Mouse (Mus musculus) liver, embryonic 13.5 days (tissue): Measurements from ENCODE around the gene Lrit3. TPM values are rescaled to one million over a fixed set of nuclear protein-coding genes. Genes with fewer than 3 reads are reported as not detected.

Source experiments
- ATAC-seq: fragments of 200-750 bp; cut with Nextera tagmentation; 2 replicates; pipeline ENCODE4 v1.8.0; 2017; ENCODE audit warnings: low read depth, mild to moderate bottlenecking, moderate number of reproducible peaks, moderate library complexity
- DNase-seq: peaks from one replicate; pipeline ENCODE4 v3.0.0; 2022
- H3K27ac ChIP-seq: fragments of 300-500 bp; sonication (generic); 2 replicates; pipeline ENCODE4 v1.5.1; 2015; ENCODE audit warnings: moderate library complexity, mild to moderate bottlenecking, inconsistent platforms
- H3K27me3 ChIP-seq: fragments of 300-500 bp; sonication (generic); 2 replicates; pipeline ENCODE4 v1.6.1; 2015; ENCODE audit warnings: mild to moderate bottlenecking, inconsistent platforms
- H3K36me3 ChIP-seq: fragments of 300-500 bp; sonication (generic); 2 replicates; pipeline ENCODE4 v1.6.1; 2015; ENCODE audit warnings: mild to moderate bottlenecking, inconsistent platforms
- H3K4me1 ChIP-seq: fragments of 300-500 bp; sonication (generic); replicated peaks from 2 replicates; pipeline ENCODE4 v1.6.1; 2015; ENCODE audit warnings: inconsistent platforms
- H3K4me2 ChIP-seq: fragments of 300-500 bp; sonication (generic); 2 replicates; pipeline ENCODE4 v1.6.1; 2015; ENCODE audit warnings: inconsistent platforms, mild to moderate bottlenecking, moderate library complexity
- H3K4me3 ChIP-seq: fragments of 300-500 bp; sonication (generic); replicated peaks from 2 replicates; pipeline ENCODE4 v1.5.1; 2015; ENCODE audit warnings: mild to moderate bottlenecking, inconsistent platforms
- H3K9ac ChIP-seq: fragments of 300-500 bp; sonication (generic); 2 replicates; pipeline ENCODE4 v1.6.1; 2015; ENCODE audit warnings: mild to moderate bottlenecking, inconsistent platforms
- H3K9me3 ChIP-seq: fragments of 300-500 bp; sonication (generic); replicated peaks from 2 replicates; pipeline ENCODE4 v1.6.1; 2016; ENCODE audit warnings: inconsistent platforms
- WGBS: fragments of 180-500 bp; shearing (Covaris S2); methylation state at CpG from one replicate; pipeline ENCODE4 v1.1.7; 2015; ENCODE audit not compliant: insufficient replicate concordance; 5-methylcytosine and 5-hydroxymethylcytosine counted together
- polyA plus RNA-seq: library from polyadenylated mRNA; unstranded; fragments of >200 nt; fragmentation: Nextera tagmentation; extraction: Ambion mirVana; gene quantifications from 2 replicates; pipeline ENCODE4 v1.2.1, GENCODE M21; 2015

Gene Lrit3
- not detected in 2 replicates for polyA plus RNA-seq

- ATAC-seq (no peak), DNase-seq (no peak)
- H3K9ac ChIP-seq, result no peak within 1 kb of the TSS
- 61% methylated on average over 10 of the region's 10 CpGs for WGBS
- H3K27ac ChIP-seq, result no peak within 1 kb of the TSS
- no peaks in the 10 kb centered on the region for H3K9me3 ChIP-seq
- H3K4me2 ChIP-seq, result no peak within 1 kb of the TSS
- no peaks in the 10 kb centered on the region for H3K36me3 ChIP-seq
- H3K27me3 ChIP-seq, result no peaks in the 10 kb centered on the region
- no peaks in the 10 kb centered on the region for H3K4me1 ChIP-seq
- H3K4me3 ChIP-seq, result no peak within 1 kb of the TSS
These were observed at the start of gene Lrit3 for GRCm38 (mm10) chr3:129803765-129804164. Gene Lrit3, minus strand, starts transcription at chr3:129804030.

- Histone ChIP-seq H3K4me2 (no peak overlapping the region), H3K27ac (no peak overlapping the region), H3K4me3 (no peak overlapping the region), H3K9me3 (no peaks in the 10 kb centered on the region), H3K36me3 (no peaks in the 10 kb centered on the region), H3K27me3 (no peaks in the 10 kb centered on the region), H3K4me1 (no peaks in the 10 kb centered on the region), H3K9ac (no peak overlapping the region)
- DNase-seq (no peak), ATAC-seq (no peak)
- 72% methylated on average over 7 of the region's 7 CpGs for WGBS
These were observed 43.0 kb upstream of the Lrit3 start for GRCm38 (mm10) chr3:129846846-129847245.

- no peak overlapping the region for H3K4me3 ChIP-seq
- no peak overlapping the region for H3K27ac ChIP-seq
- DNase-seq (no peak), ATAC-seq (no peak)
- WGBS, result 34% methylated on average over 2 of the region's 2 CpGs
- H3K4me2 ChIP-seq, result no peak overlapping the region
- no peaks in the 10 kb centered on the region for H3K36me3 ChIP-seq
- H3K4me1 ChIP-seq, result no peaks in the 10 kb centered on the region
- H3K27me3 ChIP-seq, result no peaks in the 10 kb centered on the region
- no peaks in the 10 kb centered on the region for H3K9me3 ChIP-seq
- H3K9ac ChIP-seq, result no peak overlapping the region
These were observed 42.0 kb upstream of the Lrit3 start for GRCm38 (mm10) chr3:129845868-129846267.

- Histone ChIP-seq H3K36me3 (no peaks in the 10 kb centered on the region), H3K4me1 (peaks cover 2% of the 10 kb centered on the region; the same call in 1 of the 2 replicates), H3K9ac (no peak overlapping the region), H3K4me2 (peak overlapping the region; percentile 43), H3K27me3 (no peaks in the 10 kb centered on the region), H3K27ac (no peak overlapping the region), H3K4me3 (peak overlapping the region; percentile 35), H3K9me3 (no peaks in the 10 kb centered on the region)
- ATAC-seq (peak; percentile 37; the same call in 1 of the 2 replicates), DNase-seq (no peak)
- WGBS, result 40% methylated on average over 7 of the region's 7 CpGs
These were observed 34.2 kb upstream of the Lrit3 start for GRCm38 (mm10) chr3:129838017-129838416.

GRCm38 (mm10) chr3:129836965-129837364 lies 33.1 kb upstream of the Lrit3 start:
- peak overlapping the region; percentile 43; the same call in 1 of the 2 replicates for H3K4me2 ChIP-seq
- peaks cover 2% of the 10 kb centered on the region; the same call in 1 of the 2 replicates for H3K4me1 ChIP-seq
- 56% methylated on average over 6 of the region's 6 CpGs for WGBS
- H3K27me3 ChIP-seq, result no peaks in the 10 kb centered on the region
- ATAC-seq (no peak), DNase-seq (no peak)
- H3K4me3 ChIP-seq, result peak overlapping the region; percentile 35
- no peaks in the 10 kb centered on the region for H3K36me3 ChIP-seq
- no peak overlapping the region for H3K9ac ChIP-seq
- H3K27ac ChIP-seq, result no peak overlapping the region
- H3K9me3 ChIP-seq, result no peaks in the 10 kb centered on the region

- WGBS, result 20% methylated on average over 11 of the region's 11 CpGs
- peak overlapping the region; percentile 41 for H3K4me2 ChIP-seq
These were observed 32.3 kb upstream of the Lrit3 start for GRCm38 (mm10) chr3:129836051-129836697.

GRCm38 (mm10) chr3:129835388-129835934 lies 31.6 kb upstream of the Lrit3 start, which contains the start of gene Cfi:
Gene Cfi, plus strand, starts transcription at chr3:129835884.
- DNase-seq, result no peak
- ATAC-seq, result no peak
- H3K4me3 ChIP-seq, result peak within 1 kb of the TSS; percentile 35; the same call in 1 of the 2 replicates
- peak within 1 kb of the TSS; percentile 41 for H3K4me2 ChIP-seq
- peak within 1 kb of the TSS; percentile 68 for H3K27ac ChIP-seq
- no peaks in the 10 kb centered on the region for H3K27me3 ChIP-seq
- peaks cover 2% of the 10 kb centered on the region for H3K4me1 ChIP-seq
- 48% methylated on average over 6 of the region's 6 CpGs for WGBS
- H3K9me3 ChIP-seq, result no peaks in the 10 kb centered on the region
- H3K36me3 ChIP-seq, result no peaks in the 10 kb centered on the region
- H3K9ac ChIP-seq, result peak within 1 kb of the TSS; percentile 1; the same call in 1 of the 2 replicates

More at GRCm38 (mm10) chr3:129836051-129836697, 32.3 kb upstream of the Lrit3 start:
- no peaks in the 10 kb centered on the region for H3K27me3 ChIP-seq
- no peak overlapping the region for H3K4me3 ChIP-seq
- DNase-seq (no peak), ATAC-seq (no peak)
- H3K4me1 ChIP-seq, result peaks cover 2% of the 10 kb centered on the region; the same call in 1 of the 2 replicates
- H3K9ac ChIP-seq, result peak overlapping the region; percentile 1; the same call in 1 of the 2 replicates
- H3K27ac ChIP-seq, result peak overlapping the region; percentile 68
- no peaks in the 10 kb centered on the region for H3K36me3 ChIP-seq
- no peaks in the 10 kb centered on the region for H3K9me3 ChIP-seq

- Histone ChIP-seq H3K4me1 (peaks cover 26% of the 10 kb centered on the region), H3K36me3 (peaks cover 26% of the 10 kb centered on the region), H3K9ac (peak within 1 kb of the TSS; percentile 83), H3K4me2 (peak within 1 kb of the TSS; percentile 94), H3K9me3 (no peaks in the 10 kb centered on the region), H3K27me3 (no peaks in the 10 kb centered on the region), H3K4me3 (peak within 1 kb of the TSS; percentile 87), H3K27ac (peak within 1 kb of the TSS; percentile 82)
- under 1% methylated on average over 60 of the region's 60 CpGs for WGBS
- DNase-seq (peak; percentile 86), ATAC-seq (peak; percentile 86)
These were observed 27.3 kb upstream of the Lrit3 start, which contains the start of gene Gar1 for GRCm38 (mm10) chr3:129831035-129831568. Gene Gar1, minus strand, starts transcription at chr3:129831396.

GRCm38 (mm10) chr3:129830626-129831025 lies 26.8 kb upstream of the Lrit3 start:
- H3K36me3 ChIP-seq, result peaks cover 31% of the 10 kb centered on the region
- H3K4me3 ChIP-seq, result peak overlapping the region; percentile 87
- H3K9me3 ChIP-seq, result no peaks in the 10 kb centered on the region
- H3K4me1 ChIP-seq, result peaks cover 26% of the 10 kb centered on the region
- peak overlapping the region; percentile 83 for H3K9ac ChIP-seq
- WGBS, result 0% methylated on average over 45 of the region's 45 CpGs
- peak overlapping the region; percentile 82 for H3K27ac ChIP-seq
- H3K4me2 ChIP-seq, result peak overlapping the region; percentile 94
- ATAC-seq (peak; percentile 19), DNase-seq (peak; percentile 43)
- H3K27me3 ChIP-seq, result no peaks in the 10 kb centered on the region

- H3K9me3 ChIP-seq, result no peaks in the 10 kb centered on the region
- no peak for DNase-seq
- 63% methylated on average over 5 of the region's 5 CpGs for WGBS
- ATAC-seq, result no peak
- peaks cover 26% of the 10 kb centered on the region for H3K4me1 ChIP-seq
- no peak overlapping the region for H3K4me3 ChIP-seq
- no peak overlapping the region for H3K27ac ChIP-seq
- no peak overlapping the region for H3K9ac ChIP-seq
- H3K36me3 ChIP-seq, result peaks cover 54% of the 10 kb centered on the region
- H3K27me3 ChIP-seq, result no peaks in the 10 kb centered on the region
- no peak overlapping the region for H3K4me2 ChIP-seq
These were observed 23.9 kb upstream of the Lrit3 start for GRCm38 (mm10) chr3:129827691-129828090.

- H3K4me3 ChIP-seq, result no peak overlapping the region
- no peak overlapping the region for H3K9ac ChIP-seq
- no peak overlapping the region for H3K4me2 ChIP-seq
- WGBS, result 82% methylated on average over 10 of the region's 10 CpGs
- H3K4me1 ChIP-seq, result peaks cover 26% of the 10 kb centered on the region
- H3K9me3 ChIP-seq, result no peaks in the 10 kb centered on the region
- no peak overlapping the region for H3K27ac ChIP-seq
- peaks cover 62% of the 10 kb centered on the region for H3K36me3 ChIP-seq
- ATAC-seq (no peak), DNase-seq (no peak)
- no peaks in the 10 kb centered on the region for H3K27me3 ChIP-seq
These were observed 22.9 kb upstream of the Lrit3 start for GRCm38 (mm10) chr3:129826691-129827090.
